Mouse (Mus musculus) MEL (cell line): Measurements from ENCODE around the gene Rhoj. TPM values are rescaled to one million over a fixed set of nuclear protein-coding genes. Genes with fewer than 3 reads are reported as not detected.

ENCODE experiments used
- DNase-seq: peaks from one replicate; pipeline ENCODE4 v3.0.0; 2011; ENCODE audit warnings: low read depth, low spot score
- H3K27ac ChIP-seq: 2 replicates; pipeline ENCODE4 v1.5.1; 2012; ENCODE audit warnings: low read depth, mild to moderate bottlenecking, control low read depth, low read length, moderate library complexity; ENCODE audit not compliant: control insufficient read depth
- H3K27me3 ChIP-seq, 2 experiments: fragments of 150-350 bp in 1 of 2; sonication (generic) in 1 of 2; 2 replicates each; pipeline ENCODE4 v1.6.1; 2012; ENCODE audit warnings: low read length in 2 of 2, mild to moderate bottlenecking in 2 of 2, improper control_type of control experiment in 1 of 2, moderate library complexity in 1 of 2; ENCODE audit not compliant: insufficient read depth in 2 of 2, control insufficient read depth in 1 of 2
- H3K36me3 ChIP-seq, 2 experiments: 2 replicates each; pipeline ENCODE4 v1.6.1; 2012 to 2014; ENCODE audit warnings: low read length in 2 of 2, improper control_type of control experiment in 1 of 2, inconsistent platforms in 1 of 2, mild to moderate bottlenecking in 1 of 2; ENCODE audit not compliant: insufficient read depth in 2 of 2, control insufficient read depth in 1 of 2
- H3K4me1 ChIP-seq, 2 experiments: fragments of 150-350 bp in 1 of 2; sonication (generic) in 1 of 2; 2 replicates each; pipeline ENCODE4 v1.6.1; 2012; ENCODE audit warnings: low read length in 2 of 2, improper control_type of control experiment in 1 of 2, mild to moderate bottlenecking in 1 of 2; ENCODE audit not compliant: insufficient read depth in 2 of 2, control insufficient read depth in 1 of 2
- H3K4me3 ChIP-seq, 2 experiments: fragments of 150-350 bp in 1 of 2; sonication (generic) in 1 of 2; 2 replicates each; pipeline ENCODE4 v1.5.1; 2012; ENCODE audit warnings: low read depth in 2 of 2, low read length in 2 of 2, mild to moderate bottlenecking in 2 of 2, moderate library complexity in 2 of 2, control low read depth in 1 of 2, improper control_type of control experiment in 1 of 2; ENCODE audit not compliant: control insufficient read depth in 1 of 2, insufficient read depth in 1 of 2
- H3K79me2 ChIP-seq: 2 replicates; pipeline ENCODE4 v1.6.1; 2012; ENCODE audit warnings: mild to moderate bottlenecking, low read length, moderate library complexity; ENCODE audit not compliant: control insufficient read depth, poor library complexity, insufficient read depth
- H3K9ac ChIP-seq: 2 replicates; pipeline ENCODE4 v1.6.1; 2012; ENCODE audit warnings: low read depth, mild to moderate bottlenecking, control low read depth, low read length, moderate library complexity; ENCODE audit not compliant: control insufficient read depth, poor library complexity, severe bottlenecking
- H3K9me3 ChIP-seq: fragments of 150-350 bp; sonication (generic); replicated peaks from 2 replicates; pipeline ENCODE4 v1.6.1; 2012; ENCODE audit warnings: mild to moderate bottlenecking, low read length, improper control_type of control experiment, moderate library complexity; ENCODE audit not compliant: insufficient read depth
- E2F4 ChIP-seq: IDR thresholded peaks from 2 replicates; pipeline ENCODE4 v1.6.1; 2011; ENCODE audit warnings: low read depth, low read length, improper control_type of control experiment, borderline replicate concordance
- ETS1 ChIP-seq: IDR thresholded peaks from 2 replicates; pipeline ENCODE4 v1.6.1; 2012; ENCODE audit warnings: low read depth, mild to moderate bottlenecking, inconsistent platforms, low read length, improper control_type of control experiment, moderate library complexity
- GABPA ChIP-seq: IDR thresholded peaks from 2 replicates; pipeline ENCODE4 v1.6.1; 2012; ENCODE audit warnings: low read depth, mild to moderate bottlenecking, inconsistent platforms, low read length, improper control_type of control experiment, moderate library complexity
- JUND ChIP-seq: IDR thresholded peaks from 2 replicates; pipeline ENCODE4 v1.6.1; 2011; ENCODE audit warnings: low read depth, mild to moderate bottlenecking, improper control_type of control experiment, low read length
- KAT2A ChIP-seq: conservative IDR thresholded peaks from 2 replicates; pipeline ENCODE4 v1.6.1; 2012; ENCODE audit warnings: low read depth, low read length, improper control_type of control experiment, inconsistent platforms
- MAX ChIP-seq: IDR thresholded peaks from 2 replicates; pipeline ENCODE4 v1.6.1; 2011; ENCODE audit warnings: low read length, improper control_type of control experiment
- MAZ ChIP-seq: IDR thresholded peaks from 2 replicates; pipeline ENCODE4 v1.6.1; 2012; ENCODE audit warnings: low read depth, mild to moderate bottlenecking, inconsistent platforms, low read length, improper control_type of control experiment
- MEF2A ChIP-seq: IDR thresholded peaks from 2 replicates; pipeline ENCODE4 v1.6.1; 2014; ENCODE audit warnings: low read depth, mild to moderate bottlenecking, inconsistent platforms, low read length, improper control_type of control experiment; ENCODE audit not compliant: poor library complexity, insufficient replicate concordance, severe bottlenecking; ENCODE audit errors: extremely low read depth
- MYC ChIP-seq: IDR thresholded peaks from 2 replicates; pipeline ENCODE4 v1.6.1; 2011; ENCODE audit warnings: low read depth, mild to moderate bottlenecking, low read length, improper control_type of control experiment, moderate library complexity
- NELFE ChIP-seq: IDR thresholded peaks from 2 replicates; pipeline ENCODE4 v1.6.1; 2011; ENCODE audit warnings: low read depth, low read length, improper control_type of control experiment
- NRF1 ChIP-seq: IDR thresholded peaks from 2 replicates; pipeline ENCODE4 v1.6.1; 2014; ENCODE audit warnings: low read depth, mild to moderate bottlenecking, inconsistent platforms, low read length, improper control_type of control experiment, moderate library complexity; ENCODE audit not compliant: poor library complexity, insufficient read depth, severe bottlenecking
- POLR2A ChIP-seq, 2 experiments: IDR thresholded peaks; 2 replicates each; pipeline ENCODE4 v1.6.1; 2011 to 2012; ENCODE audit warnings: low read length in 2 of 2, mild to moderate bottlenecking in 2 of 2, control low read depth in 1 of 2, improper control_type of control experiment in 1 of 2, low read depth in 1 of 2, moderate library complexity in 1 of 2; ENCODE audit not compliant: control insufficient read depth in 1 of 2, insufficient read depth in 1 of 2, poor library complexity in 1 of 2
- POLR2AphosphoS2 ChIP-seq: IDR thresholded peaks from 2 replicates; pipeline ENCODE4 v1.6.1; 2011; ENCODE audit warnings: low read length, improper control_type of control experiment
- SMC3 ChIP-seq: IDR thresholded peaks from 2 replicates; pipeline ENCODE4 v1.6.1; 2011; ENCODE audit warnings: low read depth, low read length, improper control_type of control experiment
- TAL1 ChIP-seq: IDR thresholded peaks from 2 replicates; pipeline ENCODE4 v1.6.1; 2012; ENCODE audit warnings: mild to moderate bottlenecking, inconsistent platforms, low read length, moderate library complexity, mixed read lengths
- TBP ChIP-seq: IDR thresholded peaks from 2 replicates; pipeline ENCODE4 v1.8.0; 2011; ENCODE audit warnings: low read depth, low read length, improper control_type of control experiment
- UBTF ChIP-seq: IDR thresholded peaks from 2 replicates; pipeline ENCODE4 v1.6.1; 2012; ENCODE audit warnings: low read depth, mild to moderate bottlenecking, inconsistent platforms, low read length, improper control_type of control experiment, moderate library complexity, borderline replicate concordance; ENCODE audit not compliant: insufficient read depth
- USF2 ChIP-seq, 2 experiments: IDR thresholded peaks; 2 replicates each; pipeline ENCODE4 v1.6.1; 2011 to 2012; ENCODE audit warnings: improper control_type of control experiment in 2 of 2, low read length in 2 of 2, borderline replicate concordance in 1 of 2, inconsistent platforms in 1 of 2, low read depth in 1 of 2, mild to moderate bottlenecking in 1 of 2; ENCODE audit not compliant: insufficient read depth in 1 of 2
- ZC3H11A ChIP-seq: IDR thresholded peaks from 2 replicates; pipeline ENCODE4 v1.6.1; 2012; ENCODE audit warnings: low read depth, mild to moderate bottlenecking, inconsistent platforms, low read length, improper control_type of control experiment
- ZNF384 ChIP-seq: IDR thresholded peaks from 2 replicates; pipeline ENCODE4 v1.6.1; 2012; ENCODE audit warnings: low read depth, mild to moderate bottlenecking, inconsistent platforms, low read length, improper control_type of control experiment
- polyA plus RNA-seq, 2 experiments: library from polyadenylated mRNA; stranded (reverse) in 1 of 2; unstranded in 1 of 2; fragments of >175 nt in 1 of 2; fragments of >200 nt in 1 of 2; gene quantifications; 2 replicates each; pipeline versions ENCODE4 v1.2.1 to v1.2.4; 2012; ENCODE audit warnings: low replicate concordance in 2 of 2, low read depth in 1 of 2; ENCODE audit not compliant: insufficient read length in 2 of 2, insufficient read depth in 1 of 2, missing spikeins in 1 of 2
- total RNA-seq: library from RNA; depleted of rRNA; stranded (reverse); fragments of 300-350 nt; gene quantifications from 2 replicates; pipeline ENCODE4 v1.2.3, GENCODE M21; 2012

The Rhoj gene
- total and polyA plus RNA-seq, 3 experiments, result not detected

DNA sequence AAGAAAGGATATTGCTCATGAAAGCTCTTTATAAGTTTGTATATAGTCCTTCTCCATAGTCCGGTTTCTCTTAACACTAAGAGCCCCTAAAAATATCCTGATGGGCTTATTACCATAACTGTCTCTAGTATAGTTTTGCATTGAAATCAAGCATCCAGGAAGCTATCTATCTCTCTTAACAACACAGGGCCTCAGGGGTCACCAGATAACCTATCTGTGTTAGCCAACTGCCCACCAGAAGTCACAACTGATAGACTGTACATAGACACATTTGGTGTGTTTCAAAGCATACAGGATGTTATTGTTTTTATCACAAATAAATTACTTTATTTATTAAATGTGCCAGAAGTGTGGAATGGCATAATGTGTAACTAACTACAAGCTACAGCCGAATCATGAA is 21.1 kb downstream of the Rhoj start:
- Histone ChIP-seq H3K79me2 (no peaks in the 10 kb centered on the region), H3K9me3 (no peaks in the 10 kb centered on the region), H3K27me3 (no peaks in the 10 kb centered on the region), H3K27ac (no peak overlapping the region), H3K4me3 (no peak overlapping the region), H3K4me1 (peaks cover 2 to 3% of the 10 kb centered on the region in 2 experiments; a peak in 3 of 4 replicates), H3K9ac (no peak overlapping the region), H3K36me3 (no peaks in the 10 kb centered on the region; a peak in 1 of 4 replicates)
- TF ChIP-seq UBTF (no peak), E2F4 (no peak), KAT2A (no peak), SMC3 (no peak), NRF1 (no peak), POLR2AphosphoS2 (no peak), ZNF384 (no peak), JUND (no peak), NELFE (no peak), TBP (no peak), MAZ (no peak), ZC3H11A (no peak), USF2 (IDR thresholded peaks at IDR 0.05; ENCODE audit: borderline replicate concordance in 1 of 2, insufficient read depth in 1 of 2, low read depth in 1 of 2, low read length in 2 of 2) (no peak), MYC (no peak), POLR2A (IDR thresholded peaks at IDR 0.05; ENCODE audit: control insufficient read depth in 1 of 2, insufficient read depth in 1 of 2, low read depth in 1 of 2, low read length in 2 of 2, poor library complexity in 1 of 2) (no peak), TAL1 (no peak), MAX (no peak), ETS1 (no peak), MEF2A (no peak)
- DNase-seq, result no peak

DNA sequence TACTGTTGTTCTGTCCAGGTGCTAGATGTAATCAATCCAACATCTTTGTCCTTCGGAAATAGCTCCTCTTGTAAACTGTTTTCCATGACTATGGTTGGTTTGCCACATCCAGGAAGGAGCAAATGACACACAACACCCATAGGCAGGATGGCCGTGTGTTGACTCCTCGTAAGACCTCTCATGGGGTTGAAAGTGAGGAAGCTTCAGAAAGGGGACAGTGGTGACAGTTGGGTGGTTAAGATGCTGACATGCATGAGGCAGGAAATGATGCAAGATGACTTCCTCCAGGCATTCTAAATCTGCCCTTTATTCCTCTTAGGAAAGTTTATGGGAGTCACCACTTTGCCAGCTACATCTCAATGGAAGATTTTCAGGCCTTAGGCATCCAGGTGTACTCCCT is 31.8 kb downstream of the Rhoj start:
- H3K4me3 ChIP-seq, result no peak overlapping the region
- no peak for TF ChIP-seq GABPA
- H3K4me1 ChIP-seq, result no peaks in the 10 kb centered on the region
- no peak overlapping the region for H3K27ac ChIP-seq
- no peaks in the 10 kb centered on the region for H3K79me2 ChIP-seq
- no peaks in the 10 kb centered on the region for H3K36me3 ChIP-seq
- DNase-seq, result no peak
- H3K27me3 ChIP-seq, result no peaks in the 10 kb centered on the region; a peak in 1 of 4 replicates
- no peak overlapping the region for H3K9ac ChIP-seq
- H3K9me3 ChIP-seq, result no peaks in the 10 kb centered on the region
